Mouse (Mus musculus) thymus, postnatal 0 days (tissue): ENCODE results near the gene Ttc9. TPM values are rescaled to one million over a fixed set of nuclear protein-coding genes. Genes with fewer than 3 reads are reported as not detected.

Source experiments
- DNase-seq: peaks from one replicate; pipeline ENCODE4 v3.0.0-alpha.2; 2015; ENCODE audit warnings: low spot score
- polyA plus RNA-seq: library from polyadenylated mRNA; unstranded; fragments of >200 nt; fragmentation: Nextera tagmentation; extraction: Ambion mirVana; gene quantifications from 2 replicates; pipeline ENCODE4 v1.2.1, GENCODE M21; 2015

The Ttc9 gene
- polyA plus RNA-seq, 1 experiment from 2014 or later: 0.44 TPM

DNA sequence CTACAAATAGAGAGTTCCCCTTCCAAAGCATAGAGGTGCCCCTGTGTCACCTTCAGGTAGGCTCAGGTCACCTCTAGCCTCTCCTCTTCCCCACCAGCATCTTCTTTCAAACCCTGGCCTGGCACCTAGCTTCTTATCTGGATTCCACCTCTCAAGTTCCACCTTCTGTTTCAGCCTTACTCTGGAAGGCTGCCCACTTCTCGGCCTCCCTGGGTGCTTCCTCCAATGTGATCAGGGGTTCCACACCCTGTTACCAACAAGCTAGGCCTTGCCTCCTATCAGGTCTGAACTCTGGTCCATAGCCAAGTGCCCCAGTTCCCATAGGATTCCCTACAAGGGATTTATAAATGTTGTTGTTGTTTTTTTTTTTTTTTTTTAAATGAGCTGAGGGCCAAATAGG, 26.3 kb downstream of the Ttc9 start:
- DNase-seq: no peak

DNA sequence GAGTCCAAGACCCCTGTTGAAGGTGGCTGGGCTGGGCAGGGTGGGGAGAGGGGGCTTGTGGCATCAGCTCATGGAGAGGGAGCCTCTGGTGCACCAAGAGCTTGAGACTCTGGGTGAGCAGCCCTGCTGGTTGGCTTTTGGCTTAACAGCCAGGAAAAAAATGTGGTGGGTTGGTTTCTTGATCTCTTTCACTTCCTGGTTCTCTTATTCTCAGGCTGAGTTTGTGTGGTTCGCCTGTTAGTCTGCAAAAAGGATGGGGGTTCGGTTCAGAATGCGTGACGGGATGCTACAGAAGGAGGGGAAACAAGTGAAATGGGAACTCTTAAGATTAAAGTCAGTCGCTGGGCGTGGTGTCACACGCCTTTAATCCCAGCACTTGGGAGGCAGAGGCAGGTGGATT, 27.0 kb downstream of the Ttc9 start:
- DNase-seq: no peak

GRCm38 (mm10) chr12:81662076-81662475, 31.0 kb downstream of the Ttc9 start:
- DNase-seq: no peak

DNA sequence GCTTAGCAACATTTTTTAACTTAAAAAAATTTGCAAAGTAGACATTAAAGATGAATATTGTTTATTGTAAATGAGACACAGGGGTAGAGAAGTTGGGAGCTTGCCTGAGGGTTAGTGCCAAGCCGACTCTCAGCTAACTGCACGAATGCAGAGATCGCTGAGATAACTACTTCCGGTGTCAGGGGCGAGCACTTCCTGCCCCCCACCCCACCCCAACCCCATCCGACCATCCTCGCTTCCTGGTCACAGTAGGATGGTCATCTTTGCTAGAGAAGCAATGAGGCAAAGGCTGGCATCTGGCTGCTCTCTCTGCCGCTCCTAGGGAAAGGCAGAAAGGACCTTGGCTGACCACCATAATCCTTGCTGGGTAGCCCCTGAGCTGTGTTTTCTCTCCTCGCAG, 32.1 kb downstream of the Ttc9 start:
- DNase-seq: no peak

- no peak for DNase-seq
Observed at GRCm38 (mm10) chr12:81663906-81664305, 32.9 kb downstream of the Ttc9 start.

GRCm38 (mm10) chr12:81668406-81668805, 37.4 kb downstream of the Ttc9 start:
- DNase-seq: no peak

DNA sequence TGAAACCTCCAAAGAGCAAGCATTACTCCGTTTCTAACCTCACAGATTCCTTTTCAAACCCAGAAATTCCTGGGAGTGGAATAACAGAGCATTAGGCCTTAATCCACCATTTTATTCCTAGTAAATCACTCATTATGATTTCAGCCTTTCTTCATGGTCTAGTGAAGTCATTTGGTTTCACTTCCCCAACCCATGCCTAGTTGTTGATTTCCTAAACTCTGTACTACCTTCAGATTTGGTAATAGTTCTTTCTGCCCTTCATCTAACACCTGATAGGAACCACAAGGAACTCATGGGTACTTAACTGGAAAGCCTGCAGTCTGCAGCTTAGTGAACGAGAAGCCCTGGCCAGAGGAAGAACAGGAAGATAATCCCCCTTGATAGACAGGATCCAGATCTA, 44.5 kb downstream of the Ttc9 start:
- DNase-seq: no peak

GRCm38 (mm10) chr12:81679807-81680529, 48.9 kb downstream of the Ttc9 start:
- DNase-seq: no peak

- no peak for DNase-seq
Observed at GRCm38 (mm10) chr12:81683395-81683794, 52.3 kb downstream of the Ttc9 start.

GRCm38 (mm10) chr12:81684096-81684495, 53.0 kb downstream of the Ttc9 start:
- DNase-seq: no peak

DNA sequence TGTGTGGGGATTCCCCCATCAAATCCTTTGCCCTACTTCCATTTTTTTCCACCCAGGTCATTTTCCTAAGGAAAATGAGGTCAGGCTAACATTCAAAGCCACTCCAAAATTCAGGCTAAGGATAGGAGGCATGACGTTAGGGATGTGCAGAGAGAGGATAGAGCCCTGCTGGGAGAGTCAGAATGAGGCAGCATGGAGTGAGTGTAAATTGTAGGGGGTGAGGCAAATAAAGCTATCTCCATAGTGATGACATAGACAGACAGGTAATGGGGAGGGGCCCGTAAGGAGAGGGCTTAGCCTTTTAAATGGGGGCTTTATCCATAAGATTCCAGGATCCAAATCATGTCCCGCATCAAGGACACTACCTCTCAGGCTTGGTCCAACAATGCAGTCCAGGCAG, 54.9 kb downstream of the Ttc9 start:
- DNase-seq: no peak

- no peak for DNase-seq
Observed at GRCm38 (mm10) chr12:81686406-81687117, 55.5 kb downstream of the Ttc9 start.

DNA sequence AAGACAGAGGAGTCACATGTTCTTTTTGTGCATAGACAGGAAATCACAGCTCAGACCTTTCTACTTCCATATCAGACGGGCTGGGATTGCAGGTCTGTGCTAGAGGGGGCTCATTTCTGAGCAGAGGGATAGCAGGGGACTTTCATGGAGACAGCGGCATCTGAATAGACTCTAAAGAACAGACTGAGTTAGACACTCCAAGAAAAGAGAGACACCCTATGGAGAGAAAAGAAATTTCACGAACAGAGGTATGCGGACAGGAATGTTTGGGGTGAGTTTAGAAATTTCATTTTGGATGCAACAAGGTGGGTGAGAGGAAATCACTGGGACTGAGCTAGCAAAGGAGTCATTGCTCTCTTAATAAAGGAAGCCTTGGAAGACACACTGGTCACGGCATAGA, 56.8 kb downstream of the Ttc9 start:
- DNase-seq: no peak

- no peak for DNase-seq
Observed at GRCm38 (mm10) chr12:81688537-81688936, 57.5 kb downstream of the Ttc9 start.

DNA sequence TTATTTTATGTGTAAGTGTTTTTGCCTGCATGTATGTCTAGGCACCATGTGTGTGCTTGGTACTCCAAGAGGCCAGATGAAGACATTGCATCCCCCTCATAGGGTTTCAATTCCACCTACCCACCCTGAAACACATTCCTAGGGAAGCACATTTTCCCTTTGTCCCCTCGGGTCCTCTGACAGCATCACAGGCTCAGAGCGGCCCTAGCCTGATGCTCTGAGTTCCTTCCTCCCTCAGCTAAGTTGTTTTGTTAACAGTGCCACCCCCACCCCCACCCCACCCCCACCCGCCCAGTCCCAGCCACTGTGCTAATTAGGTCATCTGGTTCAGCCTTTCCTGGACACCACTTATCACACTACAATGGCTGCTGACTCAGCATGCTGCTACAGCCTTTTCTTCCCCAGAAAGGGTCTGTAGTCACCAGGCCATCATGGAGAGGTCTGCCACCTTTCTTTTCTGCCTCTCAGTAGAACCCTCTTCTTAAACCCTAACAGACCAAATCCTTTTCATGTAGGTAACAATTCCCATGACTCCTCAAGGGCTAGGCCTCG, 58.5 kb downstream of the Ttc9 start:
- no peak for DNase-seq

DNA sequence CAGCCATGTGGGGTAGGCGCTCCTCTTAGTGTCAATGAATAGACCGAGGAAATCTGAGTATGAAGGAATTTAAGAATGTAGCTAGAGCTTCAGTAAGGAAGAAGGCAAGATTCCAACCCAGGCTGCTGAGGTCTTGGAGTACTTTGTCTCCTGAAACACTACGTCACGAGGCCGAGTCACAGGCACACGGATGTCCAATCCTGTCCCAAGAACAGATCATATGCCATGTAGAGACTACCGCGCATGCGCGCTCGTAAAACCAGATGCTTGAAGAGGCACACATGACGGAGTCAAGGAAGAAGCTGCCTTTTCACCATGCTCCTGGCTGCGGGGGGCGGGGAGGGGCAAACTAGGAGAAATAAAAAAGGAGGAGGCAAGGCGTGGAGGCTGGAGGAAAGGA, 59.1 kb downstream of the Ttc9 start:
- no peak for DNase-seq

GRCm38 (mm10) chr12:81690751-81691150, 59.7 kb downstream of the Ttc9 start:
- no peak for DNase-seq

DNA sequence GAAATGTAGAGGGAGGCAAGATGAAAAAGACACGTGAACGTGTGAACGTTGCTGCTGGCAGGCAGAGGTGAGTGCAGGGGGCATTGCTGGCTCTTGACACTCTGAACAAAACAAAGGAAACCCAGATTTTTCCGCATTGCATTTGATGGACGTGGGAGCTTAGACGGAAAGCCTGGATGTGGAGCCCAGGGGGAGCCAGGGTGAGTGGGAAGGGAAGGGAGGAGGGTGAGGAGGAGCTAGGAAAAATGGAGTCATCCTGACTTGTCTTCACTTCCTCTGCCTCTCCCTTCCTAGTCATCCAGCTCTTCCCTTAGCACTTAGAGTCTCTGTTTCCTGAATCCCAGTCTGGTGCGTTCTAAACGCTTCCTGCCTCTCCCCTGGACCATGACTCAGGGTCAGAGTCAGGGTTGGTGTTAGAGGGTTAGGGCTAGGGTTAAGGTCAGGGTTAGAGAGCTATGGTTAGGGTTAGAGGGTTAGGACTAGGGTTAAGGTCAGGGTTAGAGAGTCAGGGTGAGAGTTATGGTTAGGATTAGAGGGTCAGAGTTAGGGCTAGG, 60.2 kb downstream of the Ttc9 start:
- DNase-seq: no peak

DNA sequence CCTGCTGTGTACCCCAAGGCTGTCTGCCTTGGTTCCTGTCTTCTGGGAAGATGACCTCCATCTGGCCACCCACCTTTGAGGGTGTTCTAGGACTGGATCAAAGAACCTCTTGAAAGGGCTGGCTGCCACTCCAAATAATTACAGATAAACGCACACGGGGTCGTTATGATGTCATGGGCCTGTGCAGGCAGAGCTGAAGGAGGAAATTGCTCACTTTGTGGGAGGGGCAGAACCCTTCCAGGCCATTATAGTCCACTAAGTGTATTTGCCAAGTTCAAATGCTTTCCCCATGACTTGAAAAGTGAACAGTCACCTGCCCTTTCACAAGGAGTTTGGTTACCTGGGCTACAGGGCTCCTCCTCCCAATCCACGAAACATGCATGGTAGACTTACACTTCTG, 67.0 kb downstream of the Ttc9 start:
- no peak for DNase-seq

GRCm38 (mm10) chr12:81702903-81703302, 71.9 kb downstream of the Ttc9 start:
- no peak for DNase-seq

DNA sequence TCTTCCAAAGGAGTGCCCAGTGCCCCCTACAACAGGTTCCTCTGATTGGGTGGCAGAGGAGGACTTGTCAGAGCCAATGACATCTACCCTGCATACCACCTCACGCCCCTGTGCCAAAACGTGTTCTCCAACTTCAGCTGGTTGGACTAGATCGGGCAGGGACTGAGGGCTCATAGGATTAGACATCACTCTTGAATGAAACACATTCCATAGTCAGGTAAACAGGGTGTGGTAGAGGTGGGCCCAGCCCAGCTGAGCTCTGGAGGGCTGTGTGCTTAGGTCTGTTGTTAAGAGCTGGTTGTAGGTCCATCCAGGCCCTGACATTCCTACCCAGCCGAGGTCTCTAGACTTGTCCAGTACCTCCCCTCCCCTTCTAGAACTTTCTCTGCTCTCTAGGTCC, 81.6 kb downstream of the Ttc9 start:
- no peak for DNase-seq
